16 mouse cellular contexts compared by ENCODE assay signal in the genomic region with DNA sequence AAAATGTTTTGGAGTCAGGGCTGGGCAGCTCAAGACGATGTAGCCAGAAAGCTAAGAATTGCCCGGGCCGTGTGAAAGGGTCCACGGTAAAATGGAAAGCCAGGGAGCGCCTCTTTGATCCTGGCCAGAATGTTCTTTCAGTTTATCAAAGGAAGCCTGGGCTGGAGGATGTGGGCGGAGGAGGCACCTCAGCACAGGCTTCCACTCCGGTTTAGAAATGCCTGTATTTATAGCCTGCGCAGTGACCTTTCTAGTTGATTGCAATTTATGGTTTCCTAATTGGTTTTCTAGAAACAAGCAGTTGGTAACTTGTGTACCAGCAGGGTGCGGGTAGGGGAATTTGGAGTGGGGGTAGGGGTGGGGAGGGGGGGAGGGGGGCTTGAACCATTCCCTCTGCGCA.
A peak's percentile ranks its signal among the peaks of the same experiment; 100 is the strongest.
DNase-seq lines count a peak whose midpoint lies in the region; ATAC-seq and TF ChIP-seq lines count a peak whose summit lies in the region.
"Had no signal": no experiment of that assay in that cellular context is flagged by ENCODE, and none has a peak within 500 bp of the region (broad histone marks: within the 10 kb centered on the region; RNA-seq: fewer than 3 reads in every experiment).

No protein-coding gene starts in this region.

- no peak for TF ChIP-seq POLR2A in olfactory bulb, adult 2 months (IDR thresholded peaks at IDR 0.05; ENCODE audit: insufficient read depth, low read depth, low read length)

- WGBS in heart, embryonic 14.5 days: 40% methylated on average over 10 of the region's 10 CpGs
- 38% methylated on average over 10 of the region's 10 CpGs for WGBS in midbrain, embryonic 11.5 days
- 32% methylated on average over 10 of the region's 10 CpGs for WGBS in midbrain, embryonic 15.5 days
- 10% methylated on average over 10 of the region's 10 CpGs for WGBS in limb, embryonic 12.5 days
- whole genome bisulfite sequencing in olfactory bulb, adult 2 months: 20% methylated on average over 10 of the region's 10 CpGs

- H3K4me1 ChIP-seq in heart, embryonic 14.5 days (ENCODE audit: control insufficient read depth in 2 of 2, insufficient read depth in 2 of 2, low read length in 2 of 2): peaks cover 2 to 9% of the 10 kb centered on the region in 2 experiments; a peak in 1 of 4 replicates
- peaks cover 4% of the 10 kb centered on the region; the same call in 1 of the 2 replicates for H3K4me1 ChIP-seq in midbrain, embryonic 11.5 days (ENCODE audit: control insufficient read depth, insufficient read depth, low read length)
- peaks cover 14% of the 10 kb centered on the region for H3K4me1 ChIP-seq in midbrain, embryonic 15.5 days
- H3K4me1 ChIP-seq in limb, embryonic 12.5 days (replicated peaks): peaks cover 11% of the 10 kb centered on the region; the same call in 1 of the 2 replicates
- peaks cover 5% of the 10 kb centered on the region; the same call in 1 of the 2 replicates for H3K4me1 ChIP-seq in olfactory bulb, adult 2 months (ENCODE audit: control insufficient read depth, insufficient read depth, low read length)

- H3K9me3 ChIP-seq in heart, embryonic 14.5 days (ENCODE audit: control insufficient read depth, low read length): peaks cover 5% of the 10 kb centered on the region; the same call in 1 of the 2 replicates
- no peaks in the 10 kb centered on the region for H3K9me3 ChIP-seq in midbrain, embryonic 11.5 days (ENCODE audit: control insufficient read depth, low read length)
- no peaks in the 10 kb centered on the region for H3K9me3 ChIP-seq in midbrain, embryonic 15.5 days
- peaks cover 6% of the 10 kb centered on the region; the same call in 1 of the 2 replicates for H3K9me3 ChIP-seq in limb, embryonic 12.5 days
- H3K9me3 ChIP-seq: embryonic facial prominence, embryonic 15.5 days had no signal

- no peak for DNase-seq in heart, postnatal 36 days
- no peak for DNase-seq in midbrain, embryonic 11.5 days (ENCODE audit: low spot score, missing footprints)
- DNase-seq: cerebellum, postnatal 14 days; gastrocnemius, postnatal 25 days; thymus, postnatal 4 days had no signal

- no peaks in the 10 kb centered on the region for H3K36me3 ChIP-seq in heart, embryonic 14.5 days (ENCODE audit: control insufficient read depth, insufficient read depth, low read length)
- no peaks in the 10 kb centered on the region for H3K36me3 ChIP-seq in midbrain, embryonic 11.5 days (ENCODE audit: control insufficient read depth, insufficient read depth, low read length)
- no peaks in the 10 kb centered on the region for H3K36me3 ChIP-seq in midbrain, embryonic 15.5 days (replicated peaks)
- no peaks in the 10 kb centered on the region for H3K36me3 ChIP-seq in limb, embryonic 12.5 days
- H3K36me3 ChIP-seq: embryonic facial prominence, embryonic 15.5 days; heart, embryonic 12.5 days; midbrain, embryonic 12.5 days had no signal

- H3K4me3 ChIP-seq in heart, embryonic 14.5 days (ENCODE audit: control insufficient read depth in 1 of 2, insufficient read depth in 1 of 2, low read depth in 1 of 2, low read length in 2 of 2): no peak overlapping the region
- no peak overlapping the region for H3K4me3 ChIP-seq in midbrain, embryonic 11.5 days (ENCODE audit: low read depth, low read length)
- no peak overlapping the region for H3K4me3 ChIP-seq in midbrain, embryonic 15.5 days
- no peak overlapping the region for H3K4me3 ChIP-seq in limb, embryonic 12.5 days (replicated peaks)
- no peak overlapping the region for H3K4me3 ChIP-seq in olfactory bulb, adult 2 months (ENCODE audit: insufficient read depth, low read depth, low read length)
- H3K4me3 ChIP-seq: embryonic facial prominence, embryonic 15.5 days; heart, embryonic 12.5 days; midbrain, embryonic 12.5 days had no signal

- no peak for TF ChIP-seq CTCF in olfactory bulb, adult 2 months (IDR thresholded peaks at IDR 0.05; ENCODE audit: insufficient read depth, low read depth, low read length)

- no peak overlapping the region for H3K9ac ChIP-seq in heart, embryonic 14.5 days (ENCODE audit: low read length)
- H3K9ac ChIP-seq in midbrain, embryonic 11.5 days (ENCODE audit: low read length): no peak overlapping the region
- H3K9ac ChIP-seq in midbrain, embryonic 15.5 days: no peak overlapping the region
- H3K9ac ChIP-seq in limb, embryonic 12.5 days (replicated peaks): no peak overlapping the region
- H3K9ac ChIP-seq: embryonic facial prominence, embryonic 15.5 days; heart, embryonic 12.5 days; midbrain, embryonic 12.5 days had no signal

- ATAC-seq in heart, embryonic 14.5 days (ENCODE audit: insufficient number of reproducible peaks, insufficient read depth, low FRiP score, low read depth): no peak
- ATAC-seq in midbrain, embryonic 11.5 days (ENCODE audit: low FRiP score): peak; percentile 27; the same call in 1 of the 2 replicates
- ATAC-seq in midbrain, embryonic 15.5 days (replicated peaks): no peak
- no peak for ATAC-seq in limb, embryonic 12.5 days (ENCODE audit: insufficient number of reproducible peaks, insufficient read depth, low FRiP score, low TSS enrichment, low read depth)
- no peak for ATAC-seq in frontal cortex, adult (ENCODE audit: low TSS enrichment)
- ATAC-seq in erythroid progenitor cell, adult 5-6 weeks (replicated peaks; ENCODE audit: low FRiP score, poor library complexity, severe bottlenecking): no peak
- ATAC-seq: forebrain, embryonic 16.5 days; hindbrain, embryonic 16.5 days had no signal

- H3K27me3 ChIP-seq in heart, embryonic 14.5 days (ENCODE audit: control insufficient read depth, insufficient read depth, low read length): no peaks in the 10 kb centered on the region
- no peaks in the 10 kb centered on the region for H3K27me3 ChIP-seq in midbrain, embryonic 11.5 days (ENCODE audit: control insufficient read depth, insufficient read depth, low read length)
- no peaks in the 10 kb centered on the region for H3K27me3 ChIP-seq in midbrain, embryonic 15.5 days (replicated peaks)
- peaks cover 7% of the 10 kb centered on the region; the same call in 1 of the 2 replicates for H3K27me3 ChIP-seq in limb, embryonic 12.5 days
- H3K27me3 ChIP-seq: embryonic facial prominence, embryonic 15.5 days; heart, embryonic 12.5 days; midbrain, embryonic 12.5 days had no signal

- intact Hi-C loops in heart, postnatal 36 days (cut with DNase I): no loop called here

- H3K27ac ChIP-seq in heart, embryonic 14.5 days (replicated peaks in 1 of 2; ENCODE audit: control insufficient read depth in 1 of 2, insufficient read depth in 1 of 2, low read depth in 2 of 2, low read length in 2 of 2): peak overlapping the region in 1 of 2 experiments; percentile 24; a peak in 1 of 4 replicates
- no peak overlapping the region for H3K27ac ChIP-seq in midbrain, embryonic 11.5 days (ENCODE audit: low read depth, low read length)
- no peak overlapping the region for H3K27ac ChIP-seq in midbrain, embryonic 15.5 days
- no peak overlapping the region for H3K27ac ChIP-seq in limb, embryonic 12.5 days
- H3K27ac ChIP-seq in olfactory bulb, adult 2 months (ENCODE audit: insufficient read depth, low read depth, low read length): peak overlapping the region; percentile 39; the same call in 1 of the 2 replicates
- H3K27ac ChIP-seq: embryonic facial prominence, embryonic 15.5 days had no signal

- H3K4me2 ChIP-seq in heart, embryonic 14.5 days (ENCODE audit: low read length): 0 out of 2 replicates have a peak overlapping the region, but pooled peaks have one; percentile 8
- no peak overlapping the region for H3K4me2 ChIP-seq in midbrain, embryonic 11.5 days
- H3K4me2 ChIP-seq in midbrain, embryonic 15.5 days: no peak overlapping the region
- H3K4me2 ChIP-seq in limb, embryonic 12.5 days: peak overlapping the region; percentile 11
- H3K4me2 ChIP-seq: embryonic facial prominence, embryonic 15.5 days; heart, embryonic 12.5 days; midbrain, embryonic 12.5 days had no signal

Comparison
In these comparisons a context has a peak if more than half of its experiments do, and no peak if none do; other contexts are left out.
1. H3K4me2 ChIP-seq: peak in heart, embryonic 14.5 days (single experiment) and limb, embryonic 12.5 days (single experiment); none in midbrain, embryonic 11.5 days (single experiment) and midbrain, embryonic 15.5 days (single experiment).